Mouse (Mus musculus): ENCODE measurements around the gene Rarb. TPM values are rescaled to one million over a fixed set of nuclear protein-coding genes. Genes with fewer than 3 reads are reported as not detected.

Rarb gene
- polyA plus RNA-seq, 2 experiments, result 1.7 TPM

DNA sequence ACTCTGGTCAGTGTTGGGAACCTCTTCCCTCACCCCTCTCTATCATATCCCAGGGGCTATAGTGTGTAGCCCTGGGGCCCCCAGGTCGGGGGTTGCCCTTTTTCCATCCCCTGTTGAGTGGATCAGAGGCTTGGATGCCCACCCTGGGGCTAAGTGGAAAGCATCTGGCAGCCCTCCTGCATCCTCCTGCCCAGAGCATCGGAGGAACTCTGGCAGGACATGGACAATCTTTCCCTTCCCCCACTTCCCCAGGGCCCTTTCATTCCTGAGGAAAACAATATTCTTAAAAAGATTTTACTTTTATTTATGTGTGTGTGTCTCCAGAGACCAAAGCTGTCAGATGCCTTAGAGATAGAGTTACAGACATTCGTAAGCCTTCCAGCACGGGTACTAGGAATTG lies 281.5 kb downstream of the Rarb start:
- Histone ChIP-seq H3K27ac (no peak overlapping the region), H3K9ac (replicated peaks) (no peak overlapping the region), H3K4me1 (replicated peaks; ENCODE audit: control insufficient read depth in 2 of 2, insufficient read depth in 2 of 2, low read length in 1 of 2) (no peaks in the 10 kb centered on the region), H3K36me3 (replicated peaks; ENCODE audit: control insufficient read depth, insufficient read depth, low read depth) (no peaks in the 10 kb centered on the region), H3K9me3 (ENCODE audit: control insufficient read depth, low read length) (no peaks in the 10 kb centered on the region), H3K4me2 (ENCODE audit: low read depth) (no peak overlapping the region), H3K4me3 (ENCODE audit: insufficient read depth in 1 of 2, low read depth in 2 of 2, low read length in 2 of 2) (no peak overlapping the region), H3K27me3 (ENCODE audit: control insufficient read depth, insufficient read depth, low read length) (no peaks in the 10 kb centered on the region)
- TF ChIP-seq CTCF (IDR thresholded peaks at IDR 0.05; ENCODE audit: low read depth) (no peak), EP300 (IDR thresholded peaks at IDR 0.05; ENCODE audit: low read depth) (no peak)
- DNase-seq (ENCODE audit: low read depth in 3 of 3, low spot score in 3 of 3) (no peak), ATAC-seq (ENCODE audit: insufficient read depth) (no peak)
- 54% methylated on average over 4 of the region's 4 CpGs for WGBS (ENCODE audit: insufficient replicate concordance)

DNA sequence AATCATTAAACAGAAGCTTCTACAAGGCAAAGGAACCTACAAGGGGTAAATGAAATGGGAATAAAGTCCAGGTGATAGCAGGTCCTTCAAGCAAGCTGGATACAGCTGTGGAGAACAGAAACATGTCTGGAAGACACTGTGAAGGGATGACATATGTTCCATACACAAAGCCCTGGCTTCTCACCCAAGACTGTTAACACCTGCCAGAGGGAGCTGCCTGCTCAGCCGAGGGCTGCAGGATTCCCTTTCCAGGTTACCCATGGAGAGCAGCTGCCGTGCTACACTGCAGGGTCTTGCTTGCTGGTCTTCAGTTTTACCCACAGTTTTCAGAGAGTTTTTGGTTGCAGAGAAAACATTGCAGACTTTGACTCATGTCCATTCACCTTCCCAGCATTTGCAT lies 290.3 kb downstream of the Rarb start:
- Histone ChIP-seq H3K27ac (no peak overlapping the region), H3K4me3 (ENCODE audit: insufficient read depth in 1 of 2, low read depth in 2 of 2, low read length in 2 of 2) (no peak overlapping the region), H3K4me2 (ENCODE audit: low read depth) (no peak overlapping the region), H3K9ac (replicated peaks) (no peak overlapping the region), H3K9me3 (ENCODE audit: control insufficient read depth, low read length) (no peaks in the 10 kb centered on the region), H3K36me3 (replicated peaks; ENCODE audit: control insufficient read depth, insufficient read depth, low read depth) (no peaks in the 10 kb centered on the region), H3K27me3 (ENCODE audit: control insufficient read depth, insufficient read depth, low read length) (no peaks in the 10 kb centered on the region), H3K4me1 (replicated peaks; ENCODE audit: control insufficient read depth in 2 of 2, insufficient read depth in 2 of 2, low read length in 1 of 2) (no peaks in the 10 kb centered on the region)
- ATAC-seq (ENCODE audit: insufficient read depth) (no peak), DNase-seq (ENCODE audit: low read depth in 3 of 3, low spot score in 3 of 3) (no peak)
- WGBS (ENCODE audit: insufficient replicate concordance), result 53% methylated on average over 2 of the region's 2 CpGs
- TF ChIP-seq CTCF (IDR thresholded peaks at IDR 0.05; ENCODE audit: low read depth) (no peak), EP300 (IDR thresholded peaks at IDR 0.05; ENCODE audit: low read depth) (no peak)

GRCm38 (mm10) chr14:16526120-16526519 lies 292.8 kb downstream of the Rarb start:
- Histone ChIP-seq H3K4me1 (replicated peaks; ENCODE audit: control insufficient read depth in 2 of 2, insufficient read depth in 2 of 2, low read length in 1 of 2) (no peaks in the 10 kb centered on the region), H3K4me3 (ENCODE audit: insufficient read depth in 1 of 2, low read depth in 2 of 2, low read length in 2 of 2) (no peak overlapping the region), H3K36me3 (replicated peaks; ENCODE audit: control insufficient read depth, insufficient read depth, low read depth) (no peaks in the 10 kb centered on the region), H3K9me3 (ENCODE audit: control insufficient read depth, low read length) (no peaks in the 10 kb centered on the region), H3K27ac (no peak overlapping the region), H3K27me3 (ENCODE audit: control insufficient read depth, insufficient read depth, low read length) (no peaks in the 10 kb centered on the region), H3K9ac (replicated peaks) (no peak overlapping the region), H3K4me2 (ENCODE audit: low read depth) (no peak overlapping the region)
- ATAC-seq (ENCODE audit: insufficient read depth), result no peak
- 59% methylated on average over 3 of the region's 3 CpGs for WGBS (ENCODE audit: insufficient replicate concordance)
- no peak for TF ChIP-seq CTCF (IDR thresholded peaks at IDR 0.05; ENCODE audit: low read depth)
- TF ChIP-seq EP300 (IDR thresholded peaks at IDR 0.05; ENCODE audit: low read depth), result no peak
- DNase-seq (ENCODE audit: low read depth in 3 of 3, low spot score in 3 of 3), result no peak

DNA sequence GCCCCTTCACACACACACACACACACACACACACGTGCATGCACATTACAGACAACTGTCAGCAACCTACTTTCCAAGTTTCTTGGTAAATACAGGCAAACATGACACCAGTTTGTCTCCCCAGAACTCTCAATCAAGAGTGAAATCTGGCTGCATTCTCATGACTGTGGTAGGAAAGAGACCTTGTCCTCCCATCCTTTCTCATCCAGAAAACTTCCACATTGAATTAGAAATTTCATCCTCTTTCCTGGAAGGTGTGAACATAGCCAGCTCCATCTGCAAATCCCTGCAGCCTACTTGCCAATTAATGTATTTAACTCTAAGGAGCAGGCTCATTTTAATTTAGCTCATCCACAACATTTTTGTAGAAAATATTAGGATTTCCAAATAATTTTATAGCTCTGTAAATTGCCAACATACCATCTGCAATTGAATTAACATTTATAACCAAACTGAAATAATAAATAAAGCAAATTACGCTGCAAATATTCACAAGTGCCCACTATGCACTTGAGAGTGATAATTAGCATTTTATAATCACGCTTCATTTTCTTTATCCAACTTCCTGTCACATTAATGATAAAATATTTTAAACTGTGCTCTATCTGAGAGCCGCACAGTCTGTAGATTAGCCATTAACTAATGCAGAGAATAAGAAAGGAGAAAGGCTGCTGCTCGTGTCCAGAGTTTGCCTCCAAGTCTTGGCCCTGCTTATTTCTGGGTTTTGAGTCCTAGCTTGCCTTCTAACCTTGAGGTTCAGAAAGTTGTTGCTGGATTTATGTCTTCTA lies 293.6 kb downstream of the Rarb start:
- Histone ChIP-seq H3K4me2 (ENCODE audit: low read depth) (no peak overlapping the region), H3K4me3 (ENCODE audit: insufficient read depth in 1 of 2, low read depth in 2 of 2, low read length in 2 of 2) (no peak overlapping the region), H3K27me3 (ENCODE audit: control insufficient read depth, insufficient read depth, low read length) (no peaks in the 10 kb centered on the region), H3K27ac (no peak overlapping the region), H3K9ac (replicated peaks) (no peak overlapping the region), H3K36me3 (replicated peaks; ENCODE audit: control insufficient read depth, insufficient read depth, low read depth) (no peaks in the 10 kb centered on the region), H3K9me3 (ENCODE audit: control insufficient read depth, low read length) (no peaks in the 10 kb centered on the region), H3K4me1 (replicated peaks; ENCODE audit: control insufficient read depth in 2 of 2, insufficient read depth in 2 of 2, low read length in 1 of 2) (no peaks in the 10 kb centered on the region)
- TF ChIP-seq EP300 (IDR thresholded peaks at IDR 0.05; ENCODE audit: low read depth) (no peak), CTCF (IDR thresholded peaks at IDR 0.05; ENCODE audit: low read depth) (no peak)
- WGBS (ENCODE audit: insufficient replicate concordance), result 49% methylated on average over 5 of the region's 5 CpGs
- DNase-seq (ENCODE audit: low read depth in 3 of 3, low spot score in 3 of 3) (no peak), ATAC-seq (ENCODE audit: insufficient read depth) (no peak)

GRCm38 (mm10) chr14:16522852-16523251 lies 296.1 kb downstream of the Rarb start:
- Histone ChIP-seq H3K4me2 (ENCODE audit: low read depth) (no peak overlapping the region), H3K36me3 (replicated peaks; ENCODE audit: control insufficient read depth, insufficient read depth, low read depth) (no peaks in the 10 kb centered on the region), H3K9me3 (ENCODE audit: control insufficient read depth, low read length) (no peaks in the 10 kb centered on the region), H3K4me3 (ENCODE audit: insufficient read depth in 1 of 2, low read depth in 2 of 2, low read length in 2 of 2) (no peak overlapping the region), H3K27ac (no peak overlapping the region), H3K27me3 (ENCODE audit: control insufficient read depth, insufficient read depth, low read length) (no peaks in the 10 kb centered on the region), H3K4me1 (replicated peaks; ENCODE audit: control insufficient read depth in 2 of 2, insufficient read depth in 2 of 2, low read length in 1 of 2) (no peaks in the 10 kb centered on the region), H3K9ac (replicated peaks) (no peak overlapping the region)
- no peak for ATAC-seq (ENCODE audit: insufficient read depth)
- TF ChIP-seq CTCF (IDR thresholded peaks at IDR 0.05; ENCODE audit: low read depth) (no peak), EP300 (IDR thresholded peaks at IDR 0.05; ENCODE audit: low read depth) (no peak)
- WGBS (ENCODE audit: insufficient replicate concordance), result 68% methylated on average over 3 of the region's 3 CpGs
- no peak for DNase-seq (ENCODE audit: low read depth in 3 of 3, low spot score in 3 of 3)
